Mouse (Mus musculus) brain, adult 2 months (tissue): ENCODE data around the gene Ttc7.

Experiments used
- DNase-seq: peaks from one replicate; pipeline ENCODE4 v3.0.0; 2011; ENCODE audit warnings: low read depth, low spot score

Gene Ttc7

DNA sequence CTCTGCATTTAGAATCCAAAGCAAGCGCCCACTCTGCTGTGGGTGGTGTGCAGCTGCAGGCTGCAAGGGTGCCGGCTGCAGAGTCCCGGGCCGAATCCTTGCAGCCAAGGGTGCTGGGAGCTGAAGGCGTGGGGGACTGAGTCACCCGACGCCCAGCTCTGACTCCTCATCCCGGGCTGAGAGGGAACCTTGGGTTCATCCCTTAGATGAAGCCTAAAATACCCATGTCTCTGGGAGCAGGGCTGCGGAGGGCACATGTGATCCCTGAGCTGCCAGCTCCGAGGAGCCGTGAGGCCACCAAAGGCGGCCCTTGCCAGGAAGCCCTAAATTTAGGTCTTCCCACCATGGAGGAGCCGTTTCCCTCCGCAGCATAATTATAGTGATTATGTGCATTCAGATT is 52.5 kb downstream of the Ttc7 start:
- peak; percentile 86 for DNase-seq

DNA sequence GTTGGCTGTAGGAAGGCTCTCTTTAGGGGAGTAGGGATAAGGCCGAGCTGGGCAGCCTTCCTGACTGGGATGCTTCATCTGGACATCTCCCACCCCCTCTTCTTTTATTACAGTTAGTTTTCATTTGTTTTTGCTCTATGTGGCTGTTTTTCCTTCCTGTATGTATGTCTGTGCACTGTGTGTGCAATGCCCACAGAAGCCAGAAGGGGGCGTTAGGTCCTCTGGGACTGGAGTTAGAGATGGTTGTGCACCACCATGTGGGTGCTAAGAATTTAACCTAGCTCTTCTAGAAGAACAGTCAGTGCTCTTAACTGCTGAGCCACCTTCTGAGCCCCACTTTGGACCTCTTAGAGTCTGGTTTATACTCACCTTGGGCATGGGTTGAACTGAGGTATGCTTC is 53.0 kb downstream of the Ttc7 start:
- no peak for DNase-seq

DNA sequence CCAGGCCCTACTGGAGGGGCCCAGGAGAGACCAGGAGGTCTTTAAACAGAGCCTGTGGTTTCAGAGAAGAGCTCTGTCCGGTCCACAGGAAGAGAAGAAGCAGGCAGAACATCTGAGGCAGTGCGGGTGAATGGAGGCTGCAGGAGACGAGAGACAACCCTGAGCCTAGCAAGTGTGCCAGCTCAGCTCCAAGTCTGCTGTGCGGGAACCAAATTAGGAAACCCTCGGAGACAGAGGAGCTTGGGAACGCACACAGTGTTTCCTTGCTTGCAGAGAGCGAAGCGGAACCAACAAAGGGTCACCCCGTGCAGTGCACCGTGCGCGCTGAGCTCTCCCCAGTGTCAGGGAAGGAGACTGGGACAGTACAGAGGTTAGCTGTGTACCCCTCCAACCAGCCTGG is 54.2 kb downstream of the Ttc7 start:
- DNase-seq: peak; percentile 76

DNA sequence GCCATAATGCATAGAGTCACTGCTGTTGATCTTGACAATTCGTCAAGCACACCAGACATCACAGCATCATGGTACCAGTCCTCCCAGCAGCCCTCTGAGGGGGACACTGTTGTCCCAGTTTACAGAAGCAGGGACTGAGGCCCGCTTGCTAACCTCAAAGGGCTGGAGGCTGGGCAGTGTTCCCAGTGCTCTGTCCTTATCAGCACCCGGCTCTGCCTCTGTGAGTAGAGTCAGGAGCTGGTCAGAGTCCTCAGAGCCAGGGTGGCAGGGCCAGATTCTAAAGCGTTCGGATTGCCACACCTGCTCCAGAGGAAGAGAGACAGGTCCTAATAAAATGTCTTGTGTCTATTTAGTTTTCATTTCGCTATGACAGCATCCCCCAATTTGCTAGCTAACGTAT is 55.0 kb downstream of the Ttc7 start:
- DNase-seq: no peak

DNA sequence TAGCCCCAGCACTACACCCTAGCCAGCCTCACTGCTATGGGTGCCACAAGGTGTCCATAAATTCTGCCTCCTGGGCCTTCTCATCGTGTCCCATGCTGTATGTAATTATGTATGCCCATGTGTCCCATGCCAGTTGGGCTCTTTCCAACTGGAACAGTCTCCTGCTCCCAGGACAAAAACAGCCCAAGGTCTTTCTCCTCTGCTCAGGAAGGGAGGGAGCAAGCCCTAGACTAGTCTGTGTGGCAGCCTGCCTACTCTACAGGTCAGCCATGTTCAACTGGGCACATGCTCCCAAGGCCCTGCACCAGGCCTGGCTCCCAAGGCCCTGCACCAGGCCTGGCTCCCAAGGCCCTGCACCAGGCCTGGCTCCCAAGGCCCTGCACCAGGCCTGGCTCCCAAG is 56.4 kb downstream of the Ttc7 start:
- peak; percentile 21 for DNase-seq

DNA sequence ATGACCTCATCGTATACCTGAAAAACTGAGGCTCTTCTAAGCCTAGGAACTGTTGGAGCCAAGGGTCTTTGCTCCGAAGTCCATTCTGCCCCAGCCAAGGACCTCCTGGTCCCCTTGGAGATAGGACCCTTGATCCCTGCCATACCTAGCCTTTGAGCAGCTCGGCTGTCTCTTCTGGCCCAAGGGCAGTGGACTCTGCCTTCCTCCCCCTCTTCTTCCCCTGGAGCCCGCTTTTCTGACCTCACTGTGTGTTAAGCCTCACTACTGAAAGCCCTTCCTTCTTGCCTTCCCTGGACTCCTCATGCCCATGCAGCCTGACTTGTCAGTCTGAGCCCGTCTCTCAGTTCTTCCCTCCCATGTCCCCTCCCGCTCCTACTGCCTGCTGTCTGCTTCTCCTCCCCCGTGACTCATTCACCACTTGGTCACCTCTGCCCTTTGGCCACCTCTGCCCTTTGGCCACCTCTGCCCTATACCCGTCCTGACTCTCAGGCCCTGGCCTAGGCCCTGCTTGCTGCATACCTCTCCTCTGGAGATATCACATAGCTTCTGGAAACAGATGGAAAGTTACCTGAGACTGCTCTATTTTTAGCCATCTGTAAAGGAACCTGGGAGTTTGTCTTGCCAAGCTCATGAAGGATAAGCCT is 60.5 kb downstream of the Ttc7 start:
- DNase-seq: peak; percentile 50

DNA sequence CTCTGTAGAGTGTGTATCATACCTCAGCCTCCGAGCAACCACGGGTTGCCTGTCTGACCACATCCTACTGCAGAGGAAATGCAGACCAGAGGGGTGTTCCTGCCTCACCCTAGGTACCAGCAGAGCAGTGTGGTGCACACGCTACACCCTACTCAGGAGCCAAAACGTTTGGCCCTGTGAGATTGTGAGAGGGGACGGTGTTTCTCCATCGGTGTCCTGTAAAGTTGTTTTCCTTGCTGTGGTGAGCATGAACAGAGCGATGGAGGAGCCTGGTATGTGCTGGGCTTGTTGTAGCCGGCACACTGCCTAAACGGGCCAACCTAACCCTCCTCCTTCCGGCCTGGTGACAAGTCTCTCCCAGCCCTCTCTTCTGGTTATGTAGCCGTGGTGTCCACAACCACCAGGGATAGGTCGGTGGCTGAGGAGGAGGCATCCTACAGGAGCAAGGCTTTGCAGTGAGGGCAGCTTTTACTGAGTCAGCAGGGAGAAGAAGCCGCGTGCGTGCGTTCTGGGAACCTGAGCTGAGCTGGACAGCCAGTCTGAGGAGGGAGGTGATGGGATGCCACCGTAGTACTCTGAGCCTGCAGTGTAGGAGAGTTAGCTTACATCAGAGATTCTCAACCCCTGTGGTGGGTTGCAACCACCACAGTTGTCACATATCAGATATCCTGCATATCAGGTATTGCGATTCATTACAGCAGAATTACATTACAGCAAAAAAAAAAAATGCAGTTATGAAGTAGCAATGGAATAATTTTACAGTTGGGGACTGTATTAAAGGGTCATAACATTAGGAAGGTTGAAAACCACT is 62.0 kb downstream of the Ttc7 start:
- peak; percentile 34 for DNase-seq

DNA sequence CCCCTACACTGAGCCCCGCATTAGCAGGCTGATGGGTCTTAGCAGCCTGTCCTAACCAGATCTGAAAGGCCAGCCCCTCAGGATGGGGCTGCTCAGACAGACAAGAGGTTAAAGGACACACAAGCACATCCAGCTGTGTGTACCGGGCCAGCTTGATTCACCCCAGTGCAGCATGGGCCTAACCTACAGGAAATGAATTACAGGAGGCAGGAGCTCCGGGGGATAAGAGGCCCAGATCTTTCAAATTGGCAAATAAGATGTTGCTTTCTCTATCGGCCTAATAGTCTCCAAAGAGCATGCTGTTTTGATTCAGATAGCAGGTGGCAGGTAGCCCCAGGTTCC is 62.5 kb downstream of the Ttc7 start:
- DNase-seq: no peak

DNA sequence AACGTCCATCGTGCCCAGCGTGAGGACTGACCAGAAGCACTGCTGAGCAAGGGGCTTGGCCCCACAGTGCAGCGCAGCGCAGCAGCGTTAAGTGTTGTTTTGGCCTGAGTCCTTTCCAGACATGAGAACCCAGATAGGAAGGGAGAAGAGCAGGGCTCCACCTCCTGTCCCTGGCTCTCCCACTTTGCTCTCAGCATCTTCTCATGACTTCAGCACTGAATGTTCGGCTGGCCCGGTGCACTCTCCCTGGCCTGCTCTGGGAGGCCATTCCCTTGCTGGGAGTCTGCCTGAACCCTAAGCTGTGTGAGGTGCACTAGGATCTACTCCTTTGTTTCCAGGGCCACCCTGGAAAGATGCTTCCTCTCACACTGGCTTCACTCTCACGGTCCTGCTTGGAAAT is 65.7 kb downstream of the Ttc7 start:
- no peak for DNase-seq

DNA sequence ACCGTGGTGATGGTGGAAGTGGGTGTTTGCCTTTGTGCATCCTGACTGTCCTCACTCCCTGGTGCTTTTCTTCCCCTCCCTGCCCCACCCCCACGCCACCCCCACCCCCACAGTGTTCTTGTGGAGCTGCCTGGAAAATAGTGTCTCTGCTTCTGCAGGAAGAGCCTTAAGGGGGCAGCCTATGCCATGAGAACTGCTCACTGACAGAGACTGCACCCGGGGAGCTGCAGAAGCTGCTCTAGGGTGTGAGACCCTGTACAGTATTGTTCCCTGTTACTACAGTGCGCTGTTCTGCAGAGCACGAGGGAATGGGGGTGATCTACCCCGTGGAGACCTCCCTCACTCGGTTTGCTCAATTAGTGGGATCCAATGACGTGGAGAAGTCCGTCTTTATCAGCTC is 66.4 kb downstream of the Ttc7 start:
- peak; percentile 68 for DNase-seq

DNA sequence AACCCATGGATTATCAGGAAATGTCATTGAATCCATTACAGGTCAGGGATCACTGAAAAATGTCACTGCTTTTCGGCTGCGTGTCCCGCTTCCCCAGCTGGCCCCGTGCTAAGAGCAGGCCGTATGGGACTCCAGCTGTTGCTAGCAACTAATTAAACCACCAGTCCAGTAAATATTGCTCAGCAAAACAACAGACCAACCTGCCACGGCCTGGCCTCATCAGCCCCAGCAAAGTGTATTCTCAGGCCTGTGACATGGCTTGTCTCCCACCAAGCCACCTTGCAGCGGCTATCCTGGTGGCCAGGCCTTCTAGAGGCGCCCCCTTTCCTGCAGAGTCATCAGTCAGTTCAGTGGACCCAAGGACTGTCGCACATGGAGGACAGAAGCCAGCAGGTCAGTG is 66.9 kb downstream of the Ttc7 start:
- DNase-seq: no peak

DNA sequence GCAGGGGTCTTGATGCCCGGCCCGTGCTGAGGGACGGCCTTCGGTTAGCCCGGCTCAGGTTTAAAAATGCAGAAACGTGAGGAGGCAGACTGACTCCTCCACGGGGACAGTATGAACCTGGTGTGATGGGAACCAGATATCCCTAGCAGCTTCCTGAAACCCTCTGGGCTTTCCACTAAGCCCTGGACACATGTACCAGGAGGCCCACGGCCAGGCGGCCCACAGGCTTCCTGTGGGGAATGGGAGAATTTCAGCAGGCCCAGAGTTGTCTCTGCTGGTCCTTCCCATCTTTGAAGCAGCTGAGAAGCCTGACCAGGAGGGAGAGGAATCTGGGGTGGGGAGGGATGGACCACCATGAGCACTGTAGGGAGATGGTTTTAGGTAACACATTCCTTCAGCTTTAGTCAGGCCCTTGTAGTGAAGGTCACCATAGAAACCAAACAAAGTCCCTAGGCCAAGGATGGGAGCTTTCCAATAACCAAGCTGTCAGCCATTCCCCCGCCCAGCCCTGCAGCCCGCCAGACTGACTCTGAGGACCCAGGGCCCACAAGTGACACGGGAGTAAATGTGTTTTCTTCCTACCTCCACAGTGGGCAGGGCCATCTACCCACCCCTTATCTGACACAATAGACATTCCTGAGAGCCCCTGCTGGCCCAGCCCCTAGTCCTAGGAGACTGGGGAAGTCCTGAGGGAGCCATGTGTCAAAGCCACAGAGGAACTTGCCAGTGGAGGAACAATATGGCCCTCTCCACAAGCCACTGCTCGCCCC is 68.0 kb downstream of the Ttc7 start:
- no peak for DNase-seq

DNA sequence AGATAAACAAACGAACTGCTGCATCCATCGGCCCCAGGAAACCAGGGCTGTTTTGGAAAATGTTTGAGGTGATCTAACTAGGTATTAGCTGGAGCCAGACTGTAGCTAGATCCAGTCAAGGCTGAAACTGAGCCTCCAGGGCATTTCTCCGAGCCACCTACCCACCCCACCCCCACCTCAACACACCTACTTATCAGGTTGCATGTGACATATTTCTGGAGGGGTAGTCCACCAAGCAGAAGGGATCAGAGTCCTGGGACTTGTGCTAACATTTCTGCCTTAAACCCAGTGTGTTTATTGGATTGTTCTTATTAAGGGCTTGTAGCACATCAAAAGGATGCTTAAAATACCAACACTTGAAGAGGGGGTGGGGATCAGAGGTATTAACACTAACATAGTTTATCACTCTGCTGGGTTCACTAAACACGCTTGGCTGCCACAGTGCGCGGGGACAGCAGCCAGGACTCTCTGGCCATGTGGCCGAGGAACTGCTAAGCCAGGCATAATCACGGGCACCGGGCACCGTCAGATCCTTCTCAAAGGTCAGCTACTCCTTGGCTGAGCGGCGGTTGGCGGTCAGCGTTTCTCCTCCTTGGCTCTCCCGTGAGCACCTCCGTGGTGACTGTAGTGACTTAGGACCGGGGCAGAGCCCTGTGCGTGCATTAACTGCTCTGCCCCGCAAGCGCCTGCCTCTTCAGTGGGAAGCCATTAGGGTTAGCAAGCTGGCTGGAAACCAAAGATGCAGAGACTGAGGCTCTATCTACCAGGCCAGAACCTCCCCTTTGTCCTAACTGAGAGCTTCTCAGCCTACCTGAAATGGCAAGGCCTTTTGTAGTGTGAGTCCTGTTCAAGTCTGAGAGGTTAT is 68.8 kb downstream of the Ttc7 start:
- peak; percentile 88 for DNase-seq

DNA sequence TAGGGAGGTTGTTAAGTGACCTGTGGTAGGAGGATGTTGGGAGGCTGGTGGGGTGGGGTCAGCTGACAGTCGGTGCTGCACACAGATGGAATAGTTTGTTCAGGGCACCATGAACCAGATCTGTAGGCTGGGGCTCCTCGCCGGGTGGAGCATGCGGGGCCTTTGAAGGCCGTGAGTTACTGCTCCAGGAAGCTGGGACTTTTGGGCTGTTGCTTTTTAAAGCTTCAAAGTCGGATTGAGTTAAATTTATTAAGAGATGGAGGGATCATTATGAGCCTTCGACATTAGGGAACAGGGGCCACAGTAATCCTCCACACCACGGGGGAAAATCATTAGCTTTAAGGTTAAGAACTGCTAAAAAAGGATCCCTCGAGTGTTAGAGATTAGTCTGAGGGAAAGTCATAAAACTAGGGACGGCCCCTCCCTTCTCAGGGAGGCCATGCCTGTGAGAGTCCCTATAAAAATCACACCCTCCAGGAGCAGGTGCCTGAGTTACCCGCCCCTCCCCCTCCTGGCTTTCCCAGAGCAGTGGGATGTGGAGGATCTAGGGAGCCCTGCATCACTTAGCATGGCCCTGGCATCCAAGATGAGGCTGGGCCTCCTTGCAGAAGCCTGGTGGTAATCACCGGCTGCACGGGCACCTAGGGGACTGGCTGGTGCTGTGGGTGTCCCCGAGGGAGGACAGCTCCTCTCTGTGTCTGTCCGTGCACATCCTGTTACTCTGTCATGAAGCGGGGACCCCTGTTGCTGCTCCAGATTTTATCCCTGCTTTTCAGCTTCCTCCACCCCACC is 69.6 kb downstream of the Ttc7 start:
- DNase-seq: no peak

DNA sequence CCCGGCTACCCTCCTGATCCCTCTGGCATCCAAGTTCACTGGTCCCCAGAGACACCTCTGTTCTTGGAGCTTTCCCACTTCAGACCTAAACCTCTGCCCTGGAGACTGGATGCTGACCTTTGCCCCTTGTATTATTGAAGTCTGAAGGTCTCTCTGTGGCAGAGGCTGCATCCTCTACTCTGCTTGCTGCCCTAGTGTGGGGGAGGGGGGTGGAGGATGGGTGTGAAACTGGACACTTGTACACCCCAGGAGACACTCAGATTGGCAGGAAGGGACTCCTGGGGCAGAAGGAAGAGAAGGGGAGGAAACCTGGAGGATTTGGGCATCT is 70.2 kb downstream of the Ttc7 start:
- no peak for DNase-seq

DNA sequence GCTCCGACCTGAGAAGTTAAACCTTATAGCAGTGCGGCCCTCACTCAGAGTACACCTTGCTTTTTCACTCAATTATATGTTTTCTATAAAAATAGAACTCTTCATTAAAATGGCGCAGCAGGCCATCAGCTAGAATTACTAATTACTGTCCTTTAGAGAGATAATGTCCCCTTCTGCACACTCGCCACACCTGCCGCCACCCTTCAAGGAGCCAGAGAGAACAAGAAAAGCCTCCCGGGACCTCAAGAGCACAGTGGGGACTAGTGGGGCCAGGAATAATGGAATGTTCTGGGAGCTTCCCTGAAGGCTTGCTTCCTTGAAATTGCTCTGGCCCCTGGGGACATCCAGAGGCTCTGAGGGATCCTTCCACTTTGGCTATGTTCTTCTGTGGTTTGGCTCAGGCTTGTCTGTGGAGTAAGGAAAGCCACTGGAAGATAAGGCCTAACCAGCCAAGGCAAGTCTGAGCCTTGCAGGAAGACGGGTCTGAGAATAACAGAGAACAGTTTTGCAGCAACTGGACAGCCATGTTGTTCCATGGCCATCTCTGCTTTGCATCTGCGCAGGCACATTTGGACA is 71.1 kb downstream of the Ttc7 start:
- no peak for DNase-seq

DNA sequence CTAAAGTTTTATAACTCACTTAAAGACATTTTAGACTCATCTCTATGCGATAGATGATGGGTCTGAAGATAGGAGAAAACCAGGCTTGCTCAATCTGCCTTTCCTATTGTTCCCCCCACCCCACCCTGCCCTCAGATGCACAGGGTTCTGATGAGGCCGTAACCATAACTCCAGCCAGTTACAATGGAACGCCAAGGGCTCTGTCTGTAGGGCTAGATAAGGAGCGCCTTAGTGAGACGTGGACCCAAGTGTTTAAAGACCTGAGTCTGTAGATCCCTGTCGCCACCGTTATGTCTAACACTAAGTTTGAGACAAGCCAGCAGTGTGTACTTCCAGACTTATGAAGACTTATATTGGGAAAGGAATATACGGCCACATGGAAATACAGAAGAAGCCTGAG is 72.8 kb downstream of the Ttc7 start:
- no peak for DNase-seq

DNA sequence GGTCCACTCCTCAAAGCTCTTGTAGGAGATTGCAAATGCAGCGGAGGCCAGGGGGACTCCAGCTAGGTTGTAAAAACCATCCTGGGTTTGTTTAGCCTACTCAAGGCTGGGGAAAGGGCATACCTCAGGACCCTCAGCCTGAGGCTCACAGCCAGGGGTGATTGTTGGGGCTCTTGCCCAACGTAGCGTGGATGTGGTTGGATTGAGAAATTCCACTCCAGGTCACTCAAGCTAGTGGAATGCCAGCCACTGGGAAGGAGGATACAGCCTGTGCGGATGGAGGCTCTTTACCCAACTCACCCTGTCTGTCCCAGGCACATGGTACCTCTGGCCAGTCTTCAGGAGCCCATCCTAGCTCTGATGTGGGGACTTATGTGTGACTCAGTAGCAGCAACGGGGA is 73.6 kb downstream of the Ttc7 start:
- DNase-seq: no peak

DNA sequence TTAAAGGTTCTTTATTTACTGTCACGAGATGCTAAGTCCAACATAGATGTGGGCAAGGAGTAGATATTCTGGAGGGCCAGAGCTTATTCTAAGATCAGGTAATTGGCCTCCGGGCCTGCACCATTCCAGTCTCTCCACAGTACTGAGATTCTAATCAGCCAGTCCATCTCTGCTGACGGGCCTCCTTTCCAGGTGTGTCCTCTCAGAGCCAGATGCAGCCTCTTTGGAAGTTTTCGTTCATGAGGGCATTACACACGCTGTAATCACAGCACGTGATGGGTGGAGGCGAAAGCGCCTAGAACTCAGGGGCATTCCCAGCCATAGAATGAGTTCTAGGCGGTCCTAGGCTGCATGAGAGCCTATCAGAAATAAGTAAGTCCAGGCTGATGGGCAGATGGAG is 74.8 kb downstream of the Ttc7 start:
- no peak for DNase-seq

DNA sequence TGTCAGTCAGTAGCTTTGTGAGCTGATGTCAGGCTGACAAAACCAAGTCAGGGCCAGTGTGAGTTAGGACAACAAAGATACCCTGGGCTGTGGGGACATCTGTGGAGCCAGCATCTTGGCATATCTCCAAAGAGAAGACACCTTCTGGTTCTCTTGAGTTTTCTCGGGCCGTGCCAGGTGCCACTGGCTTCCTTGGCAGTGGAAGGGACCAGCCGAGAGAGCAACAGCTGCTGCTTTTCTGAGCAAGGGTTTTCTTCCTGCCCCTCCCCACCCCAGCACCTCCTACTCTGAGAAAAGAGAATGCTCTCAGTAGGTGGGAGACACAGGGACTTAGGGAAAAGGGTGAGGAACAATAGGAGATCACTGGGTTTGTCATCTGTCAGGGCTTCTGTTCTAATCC is 78.4 kb downstream of the Ttc7 start:
- peak; percentile 79 for DNase-seq

DNA sequence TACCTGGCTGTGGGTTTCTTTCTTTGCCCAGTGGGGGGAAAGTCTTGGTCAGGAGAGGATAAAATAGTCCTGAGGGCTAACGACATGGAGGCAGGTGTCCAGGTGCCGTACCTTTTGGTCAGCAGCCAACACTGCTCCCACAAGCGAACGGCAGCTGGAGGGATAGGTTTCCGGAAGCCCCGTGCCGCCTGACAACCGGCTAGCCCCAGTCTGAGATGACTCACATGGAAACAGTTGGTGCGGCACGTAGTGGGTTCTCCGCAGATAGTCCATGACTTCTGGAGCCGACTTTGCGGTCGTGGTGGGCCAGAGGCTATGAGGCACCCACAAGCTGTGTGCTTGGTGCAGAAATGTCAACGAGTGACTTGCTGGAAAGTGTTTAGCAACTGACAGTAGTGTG is 81.4 kb downstream of the Ttc7 start:
- DNase-seq: peak; percentile 45
